Mouse (Mus musculus) midbrain, postnatal 0 days (tissue): ENCODE data around the gene Tjp3. TPM values are rescaled to one million over a fixed set of nuclear protein-coding genes. Genes with fewer than 3 reads are reported as not detected.

Experiments used
- ATAC-seq: fragments of 200-750 bp; cut with Nextera tagmentation; 2 replicates; pipeline ENCODE4 v1.8.0; 2017; ENCODE audit warnings: moderate number of reproducible peaks, mild to moderate bottlenecking, moderate TSS enrichment, moderate library complexity; ENCODE audit not compliant: low FRiP score
- DNase-seq: peaks from one replicate; pipeline ENCODE4 v3.0.0-alpha.2; 2015; ENCODE audit warnings: low spot score
- H3K27ac ChIP-seq: fragments of 300-500 bp; sonication (generic); 2 replicates; pipeline ENCODE4 v1.5.1; 2014; ENCODE audit warnings: low read depth, mild to moderate bottlenecking, low read length, mixed read lengths
- H3K27me3 ChIP-seq: fragments of 300-500 bp; sonication (generic); 2 replicates; pipeline ENCODE4 v1.6.1; 2014; ENCODE audit warnings: low read length, control low read depth, mixed read lengths; ENCODE audit not compliant: insufficient read depth
- H3K36me3 ChIP-seq: fragments of 300-500 bp; sonication (generic); 2 replicates; pipeline ENCODE4 v1.6.1; 2014; ENCODE audit warnings: low read length, control low read depth, mixed read lengths; ENCODE audit not compliant: insufficient read depth
- H3K4me1 ChIP-seq: fragments of 300-500 bp; sonication (generic); 2 replicates; pipeline ENCODE4 v1.6.1; 2014; ENCODE audit warnings: mild to moderate bottlenecking, control low read depth, antibody characterized with exemption, low read length, mixed read lengths; ENCODE audit not compliant: insufficient read depth
- H3K4me2 ChIP-seq: fragments of 300-500 bp; sonication (generic); 2 replicates; pipeline ENCODE4 v1.6.1; 2014; ENCODE audit warnings: low read depth, mild to moderate bottlenecking, low read length, mixed read lengths; ENCODE audit not compliant: poor library complexity, severe bottlenecking
- H3K4me3 ChIP-seq: fragments of 300-500 bp; sonication (generic); 2 replicates; pipeline ENCODE4 v1.5.1; 2014; ENCODE audit warnings: low read depth, mild to moderate bottlenecking, low read length, moderate library complexity
- H3K9ac ChIP-seq: fragments of 300-500 bp; sonication (generic); replicated peaks from 2 replicates; pipeline ENCODE4 v1.6.1; 2014; ENCODE audit warnings: mild to moderate bottlenecking, low read length, moderate library complexity, mixed read lengths; ENCODE audit not compliant: poor library complexity, severe bottlenecking
- H3K9me3 ChIP-seq: fragments of 300-500 bp; sonication (generic); 2 replicates; pipeline ENCODE4 v1.6.1; 2016; ENCODE audit warnings: low read length, control low read depth
- CTCF ChIP-seq: IDR thresholded peaks from 2 replicates; pipeline ENCODE4 v1.5.1; 2016; ENCODE audit warnings: antibody characterized with exemption, mild to moderate bottlenecking
- WGBS: fragments of 180-500 bp; shearing (Covaris S2); extraction: QIAGEN DNeasy Blood & Tissue Kit; methylation state at CpG from one replicate; pipeline ENCODE4 v1.1.7; 2014; 5-methylcytosine and 5-hydroxymethylcytosine counted together
- polyA plus RNA-seq: library from polyadenylated mRNA; unstranded; fragments of >200 nt; fragmentation: Nextera tagmentation; extraction: Ambion mirVana; gene quantifications from 2 replicates; pipeline ENCODE4 v1.2.1, GENCODE M21; 2015
- total RNA-seq: library from RNA; depleted of rRNA; stranded (reverse); fragments of >200 nt; gene quantifications from 2 replicates; pipeline ENCODE4 v1.2.3, GENCODE M21; 2014

Gene Tjp3
- total and polyA plus RNA-seq, 2 experiments from 2014 or later = 6.3 to 9.2 TPM

- H3K9me3 ChIP-seq = no peaks in the 10 kb centered on the region
- H3K27ac ChIP-seq = no peak overlapping the region
- no peak overlapping the region for H3K4me3 ChIP-seq
- H3K27me3 ChIP-seq = no peaks in the 10 kb centered on the region
- H3K4me2 ChIP-seq = no peak overlapping the region
- ATAC-seq (no peak), DNase-seq (peak; percentile 68)
- no peaks in the 10 kb centered on the region for H3K4me1 ChIP-seq
- peak; percentile 75 for TF ChIP-seq CTCF
- WGBS = 25% methylated on average over 13 of the region's 13 CpGs
- no peak overlapping the region for H3K9ac ChIP-seq
- peaks cover 9% of the 10 kb centered on the region; the same call in 1 of the 2 replicates for H3K36me3 ChIP-seq
These were observed 50.5 kb downstream of the Tjp3 start for GRCm38 (mm10) chr10:81240876-81241275.

- 79% methylated on average over 2 of the region's 2 CpGs for WGBS
- TF ChIP-seq CTCF = no peak
- peaks cover 9% of the 10 kb centered on the region; the same call in 1 of the 2 replicates for H3K36me3 ChIP-seq
- H3K9ac ChIP-seq = no peak overlapping the region
- H3K9me3 ChIP-seq = no peaks in the 10 kb centered on the region
- no peaks in the 10 kb centered on the region for H3K4me1 ChIP-seq
- H3K27me3 ChIP-seq = no peaks in the 10 kb centered on the region
- no peak overlapping the region for H3K4me3 ChIP-seq
- no peak for ATAC-seq
- no peak overlapping the region for H3K27ac ChIP-seq
- H3K4me2 ChIP-seq = no peak overlapping the region
- no peak for DNase-seq
These were observed 52.8 kb downstream of the Tjp3 start for GRCm38 (mm10) chr10:81238618-81239017.

- H3K9me3 ChIP-seq = no peaks in the 10 kb centered on the region
- WGBS = 81% methylated on average over 12 of the region's 12 CpGs
- no peak for ATAC-seq
- H3K4me2 ChIP-seq = no peak overlapping the region
- H3K4me1 ChIP-seq = peaks cover 4% of the 10 kb centered on the region; the same call in 1 of the 2 replicates
- TF ChIP-seq CTCF = no peak
- H3K9ac ChIP-seq = no peak overlapping the region
- peaks cover 7% of the 10 kb centered on the region; the same call in 1 of the 2 replicates for H3K36me3 ChIP-seq
- no peaks in the 10 kb centered on the region for H3K27me3 ChIP-seq
- no peak overlapping the region for H3K27ac ChIP-seq
- no peak overlapping the region for H3K4me3 ChIP-seq
- no peak for DNase-seq
These were observed 54.7 kb downstream of the Tjp3 start for GRCm38 (mm10) chr10:81236471-81237268.

GRCm38 (mm10) chr10:81234206-81234605 lies 57.2 kb downstream of the Tjp3 start:
- no peaks in the 10 kb centered on the region; the same call in 1 of the 2 replicates for H3K36me3 ChIP-seq
- H3K4me2 ChIP-seq = no peak overlapping the region
- H3K9ac ChIP-seq = no peak overlapping the region
- H3K4me1 ChIP-seq = peaks cover 10% of the 10 kb centered on the region
- no peak overlapping the region for H3K27ac ChIP-seq
- no peaks in the 10 kb centered on the region for H3K9me3 ChIP-seq
- TF ChIP-seq CTCF = no peak
- no peak for DNase-seq
- no peak for ATAC-seq
- 79% methylated on average over 6 of the region's 6 CpGs for WGBS
- H3K4me3 ChIP-seq = no peak overlapping the region
- no peaks in the 10 kb centered on the region for H3K27me3 ChIP-seq

- H3K36me3 ChIP-seq = no peaks in the 10 kb centered on the region; the same call in 1 of the 2 replicates
- peak overlapping the region; percentile 67 for H3K4me2 ChIP-seq
- peaks cover 15% of the 10 kb centered on the region for H3K4me1 ChIP-seq
- DNase-seq (no peak), ATAC-seq (peak; percentile 47)
- no peaks in the 10 kb centered on the region for H3K27me3 ChIP-seq
- peak overlapping the region; percentile 71 for H3K4me3 ChIP-seq
- peak overlapping the region; percentile 48; the same call in 1 of the 2 replicates for H3K27ac ChIP-seq
- WGBS = under 1% methylated on average over 14 of the region's 28 CpGs
- H3K9ac ChIP-seq = peak overlapping the region; percentile 97
- no peaks in the 10 kb centered on the region for H3K9me3 ChIP-seq
- TF ChIP-seq CTCF = no peak
These were observed 58.2 kb downstream of the Tjp3 start for GRCm38 (mm10) chr10:81233226-81233585.

- Histone ChIP-seq H3K4me1 (peaks cover 15% of the 10 kb centered on the region), H3K9me3 (no peaks in the 10 kb centered on the region), H3K27me3 (no peaks in the 10 kb centered on the region), H3K9ac (peak within 1 kb of the TSS; percentile 97), H3K4me2 (peak within 1 kb of the TSS; percentile 67), H3K4me3 (peak within 1 kb of the TSS; percentile 71), H3K36me3 (no peaks in the 10 kb centered on the region; the same call in 1 of the 2 replicates), H3K27ac (peak within 1 kb of the TSS; percentile 48)
- WGBS = 9% methylated on average over 27 of the region's 29 CpGs
- DNase-seq (peak; percentile 86), ATAC-seq (peak; percentile 78)
- no peak for TF ChIP-seq CTCF
These were observed 58.7 kb downstream of the Tjp3 start, which contains the start of gene Zfr2 for GRCm38 (mm10) chr10:81232580-81233225. Zfr2 (plus strand) TSS chr10:81233155.
